Mouse (Mus musculus) spleen, postnatal 36 days (tissue): ENCODE results near the gene Taf5l.
"Not testable (repeated sequence)": the region's sequence is repeated elsewhere in the genome, so short reads cannot be mapped to it uniquely, and the experiment has no call there.

Experiments used
- DNase-seq, 2 experiments: peaks; one replicate each; pipeline ENCODE4 v3.0.0; 2022; ENCODE audit warnings: low spot score in 2 of 2, mixed read lengths in 1 of 2

Taf5l gene

DNA sequence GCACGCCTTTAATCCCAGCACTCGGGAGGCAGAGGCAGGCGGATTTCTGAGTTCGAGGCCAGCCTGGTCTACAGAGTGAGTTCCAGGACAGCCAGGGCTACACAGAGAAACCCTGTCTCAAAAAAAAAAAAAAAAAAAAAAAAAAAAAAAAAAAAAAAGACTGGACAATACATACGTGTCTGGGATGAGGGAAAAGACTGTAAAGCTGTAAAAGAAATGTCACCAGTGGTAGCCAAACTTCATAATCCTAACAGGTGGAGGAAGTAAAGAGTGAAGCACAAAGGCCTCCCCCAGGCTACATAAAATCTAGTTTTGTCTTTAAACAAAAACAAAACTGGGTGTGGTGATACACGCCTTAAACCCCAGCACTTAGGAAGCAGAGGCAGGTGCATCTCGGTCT is 6.9 kb downstream of the Taf5l start:
- not testable (repeated sequence) for DNase-seq

- no peak for DNase-seq
These were observed 9.1 kb downstream of the Taf5l start for GRCm38 (mm10) chr8:124011989-124012586.

DNA sequence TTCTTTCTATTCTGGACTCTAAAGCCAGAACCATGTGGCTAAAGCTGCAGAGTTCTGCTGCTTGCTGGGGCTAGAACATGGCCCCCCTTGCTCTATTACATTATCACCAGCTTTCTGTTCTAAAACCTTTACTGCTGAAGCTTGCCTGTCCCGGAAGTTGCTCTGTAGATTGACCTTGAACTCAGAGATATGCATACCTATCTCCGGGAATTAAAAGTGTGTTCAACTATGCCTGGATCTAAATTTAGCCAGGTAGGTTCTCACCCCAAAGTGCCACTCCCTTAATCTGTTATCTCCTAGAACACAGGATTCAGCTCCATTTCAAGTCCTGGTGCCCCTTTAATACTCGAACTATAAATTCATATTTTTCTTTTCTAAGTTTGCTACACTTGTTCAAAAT is 9.6 kb downstream of the Taf5l start:
- no peak for DNase-seq

GRCm38 (mm10) chr8:124007829-124008228 is 13.4 kb downstream of the Taf5l start:
- no peak for DNase-seq

DNA sequence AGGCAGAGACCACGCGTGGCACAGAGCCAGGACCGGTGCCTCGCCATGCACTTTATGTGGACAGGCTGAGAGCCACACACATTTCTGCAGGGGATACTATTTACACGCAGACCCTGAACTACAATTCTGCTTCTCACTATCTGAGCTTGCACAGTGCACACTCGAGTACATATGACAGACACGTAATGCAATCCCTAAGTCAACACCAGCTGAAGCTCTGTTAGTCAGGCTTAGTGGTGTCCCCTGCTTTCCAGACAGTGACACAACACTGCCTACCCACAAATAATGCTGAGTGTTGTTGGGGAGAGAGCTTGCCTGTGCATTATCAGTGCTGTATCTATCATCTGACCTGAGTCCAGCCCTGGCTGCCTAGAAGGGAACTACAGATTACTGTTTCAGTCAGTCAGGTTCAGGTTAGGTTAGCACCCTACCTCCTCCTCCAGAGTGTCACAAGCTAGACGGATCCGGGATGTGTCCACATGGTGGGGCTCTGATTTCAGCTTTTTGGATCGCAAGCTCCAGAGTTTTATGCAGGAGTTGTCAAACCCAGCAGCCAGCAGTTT is 18.6 kb downstream of the Taf5l start:
- DNase-seq = no peak

DNA sequence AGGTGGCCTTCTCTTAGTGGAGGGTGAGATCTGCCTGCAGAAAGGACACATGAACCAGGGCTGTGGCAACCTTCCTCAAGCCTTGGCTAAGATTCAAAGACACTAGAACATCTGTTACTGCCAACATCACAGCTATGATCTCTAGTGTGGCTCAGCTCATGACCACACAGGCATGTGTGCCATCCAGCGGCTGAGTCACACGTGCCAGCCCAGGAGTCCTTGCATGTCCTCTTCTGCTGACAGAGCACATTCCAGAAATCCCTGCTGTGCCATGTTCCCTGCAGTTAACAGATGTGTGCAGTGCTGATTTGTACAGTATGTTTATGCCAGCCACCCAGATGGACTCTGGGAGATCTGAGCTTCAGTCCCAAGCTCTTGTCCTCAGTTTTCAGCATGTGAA is 21.6 kb downstream of the Taf5l start:
- DNase-seq = no peak

DNA sequence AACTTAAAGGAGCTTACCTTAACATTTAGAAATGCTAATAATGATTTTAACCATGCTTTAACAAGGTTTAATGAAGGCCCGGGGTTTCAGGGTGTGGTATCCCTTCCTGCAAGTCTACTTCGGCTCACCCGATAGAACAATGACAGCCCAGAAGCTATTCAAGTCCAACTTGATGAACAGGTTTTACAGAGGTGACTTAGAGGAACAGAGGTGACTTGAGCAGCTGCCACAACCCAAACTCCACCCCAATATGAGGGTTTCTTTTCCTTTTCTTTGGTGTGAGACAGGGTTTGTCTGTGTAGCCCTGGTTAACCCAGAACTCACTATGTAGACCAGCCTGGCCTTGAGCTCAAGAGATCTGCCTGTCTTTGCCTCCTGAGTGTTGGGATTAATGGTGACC is 27.2 kb downstream of the Taf5l start:
- DNase-seq = no peak

- DNase-seq = no peak
These were observed 27.6 kb downstream of the Taf5l start for GRCm38 (mm10) chr8:123993597-123993996.

DNA sequence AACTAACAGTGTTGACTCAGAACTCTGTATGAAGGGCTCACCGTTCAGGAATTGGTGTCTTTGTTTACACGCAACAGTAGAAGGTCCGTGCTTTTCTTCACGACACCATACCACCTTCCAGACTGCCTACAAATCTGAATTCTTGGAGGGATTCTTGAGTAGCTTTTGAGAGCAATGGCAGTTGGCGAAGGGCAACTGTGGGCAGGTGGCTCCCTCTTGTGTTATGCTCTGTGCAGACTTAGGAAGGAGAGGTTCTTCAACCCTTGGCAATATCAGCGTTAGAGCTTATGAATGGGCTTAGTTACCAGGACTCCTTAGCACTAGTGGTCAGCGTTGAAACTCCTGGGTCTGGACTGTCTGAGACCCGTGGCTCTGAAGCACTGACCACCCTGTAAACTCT is 28.6 kb downstream of the Taf5l start:
- DNase-seq = peak in 1 of 2 experiments; percentile 5

DNA sequence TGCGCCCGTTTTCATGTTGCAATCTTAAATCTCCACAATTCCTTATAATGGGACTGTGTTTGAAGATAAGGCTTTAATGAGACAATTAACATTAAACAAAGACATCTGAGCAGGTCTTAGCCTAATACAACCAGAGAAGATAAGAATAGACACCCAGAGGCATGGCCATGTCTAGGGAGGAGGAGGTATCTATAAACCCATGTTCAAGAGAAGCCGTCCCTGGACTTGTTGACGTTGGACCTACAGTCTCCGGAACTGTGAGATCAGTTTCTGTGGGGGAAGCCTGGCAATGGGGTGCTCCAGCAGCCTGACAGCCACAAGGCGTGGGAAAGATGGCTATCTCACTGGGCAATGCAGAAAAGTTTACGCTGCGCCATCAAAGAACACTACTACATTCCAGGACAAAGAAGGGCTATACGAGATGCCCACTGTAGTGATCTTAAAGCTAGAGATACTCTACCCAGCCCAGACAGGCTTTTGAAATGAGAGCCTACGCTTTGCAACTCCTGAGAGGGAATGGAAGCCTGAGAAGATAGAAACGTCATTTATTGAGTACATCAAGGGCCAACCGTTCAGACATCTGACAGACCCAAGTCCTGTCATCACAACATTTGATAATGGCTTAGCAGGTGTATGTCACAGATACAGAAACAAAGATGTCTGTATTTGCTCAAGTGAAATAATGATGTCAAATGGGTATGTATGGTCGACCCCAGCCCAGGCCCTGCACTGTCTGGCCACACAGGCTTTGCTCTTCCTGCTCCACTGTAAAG is 30.7 kb downstream of the Taf5l start:
- DNase-seq = no peak

DNA sequence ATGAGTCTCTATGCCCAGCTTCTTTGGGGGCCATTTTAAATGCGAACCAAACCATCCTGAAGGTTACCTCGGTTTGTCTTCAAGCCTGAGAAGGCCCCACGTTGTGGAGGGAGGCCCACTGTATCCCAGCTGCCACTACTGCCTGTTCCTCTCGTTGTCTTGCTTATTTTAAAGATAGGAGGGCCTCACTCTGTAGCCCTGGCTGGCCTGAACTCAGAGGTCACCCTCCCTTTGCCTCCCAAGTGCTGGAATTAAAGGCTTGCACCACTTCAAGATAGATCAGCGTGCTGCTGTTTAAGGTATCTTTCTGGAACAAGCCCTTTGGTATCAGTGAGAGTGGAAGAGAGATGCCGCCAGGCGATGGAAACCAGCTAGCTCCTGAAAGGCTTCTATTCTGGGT is 32.1 kb downstream of the Taf5l start:
- DNase-seq = peak in 1 of 2 experiments; percentile 3

- DNase-seq = peak; percentile 55 to 80
These were observed 32.6 kb downstream of the Taf5l start for GRCm38 (mm10) chr8:123988605-123989038.

DNA sequence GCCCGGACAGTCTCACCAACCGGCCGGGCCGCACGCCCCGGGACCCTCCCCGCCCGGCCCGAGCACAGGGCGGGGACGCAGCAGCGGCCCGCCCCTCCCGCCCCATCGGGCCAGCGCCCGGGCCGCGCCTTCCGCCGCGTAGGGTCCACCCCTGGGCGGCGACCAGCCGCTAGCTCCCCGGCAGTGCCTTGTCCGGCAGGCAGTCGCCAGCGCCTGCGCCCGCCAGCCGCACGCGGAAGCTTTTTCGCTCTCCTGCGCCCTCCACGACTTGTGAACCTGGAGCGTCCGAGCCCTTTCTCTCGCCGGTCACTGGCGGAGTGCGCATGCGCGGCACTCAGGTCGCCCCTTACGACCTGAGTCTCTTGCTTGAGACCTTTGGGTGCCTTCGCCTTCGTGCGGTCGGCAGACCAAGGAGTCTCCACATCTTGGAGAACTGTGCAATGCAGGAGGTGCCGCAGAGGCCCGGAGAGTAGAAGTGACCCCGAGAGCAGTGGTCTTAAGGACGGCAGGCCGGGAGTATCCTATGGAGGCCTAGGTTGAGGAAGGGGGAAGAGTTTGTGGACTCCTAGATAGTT is 38.3 kb downstream of the Taf5l start, which contains the start of gene Abcb10:
Gene Abcb10 (minus strand): TSS at position 297 of the 575 bp plus-strand sequence.
- peak; percentile 87 for DNase-seq

GRCm38 (mm10) chr8:123982291-123982793 is 38.9 kb downstream of the Taf5l start:
- peak; percentile 8 to 22 for DNase-seq

DNA sequence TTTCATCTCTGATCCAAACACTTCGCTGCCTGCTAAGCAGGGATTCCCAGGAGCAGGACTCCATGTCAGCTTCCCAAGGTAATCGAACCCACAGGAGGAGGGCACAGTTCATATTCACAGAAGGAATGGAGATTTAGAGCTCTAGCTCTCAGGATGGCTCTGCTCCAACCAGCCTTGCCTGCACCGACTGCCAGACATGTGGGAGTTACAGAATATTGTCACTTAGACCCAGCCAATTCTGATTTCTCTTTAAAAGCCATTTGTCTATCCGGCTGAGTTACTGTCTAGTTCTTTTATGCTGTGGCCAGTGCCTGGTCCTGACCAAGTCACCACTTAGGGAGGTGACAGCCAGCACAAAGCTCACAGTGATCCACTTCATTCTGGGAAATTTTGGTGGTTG is 39.5 kb downstream of the Taf5l start:
- DNase-seq = no peak

GRCm38 (mm10) chr8:123980239-123980638 is 41.0 kb downstream of the Taf5l start:
- no peak for DNase-seq

DNA sequence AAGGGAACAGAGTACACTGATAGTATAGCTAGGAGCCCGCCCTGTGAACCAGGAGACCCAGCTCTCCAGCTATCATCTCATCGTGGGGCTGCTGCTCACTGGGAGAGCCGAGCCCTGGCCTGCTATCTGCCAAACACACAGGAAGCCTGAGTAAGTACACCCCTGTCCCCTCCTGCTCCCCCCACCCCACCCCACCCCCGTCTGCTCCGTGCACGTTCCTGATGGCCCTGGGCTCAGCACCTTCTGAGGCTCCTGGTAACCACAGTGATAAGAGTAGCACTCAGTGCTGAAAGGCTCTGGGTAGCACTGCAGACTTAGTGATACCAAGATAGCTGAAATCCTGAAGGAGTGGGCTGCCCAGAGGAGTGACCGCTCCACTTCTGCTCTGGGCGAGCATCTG is 42.3 kb downstream of the Taf5l start:
- DNase-seq = peak; percentile 54 to 67

- no peak for DNase-seq
These were observed 42.9 kb downstream of the Taf5l start for GRCm38 (mm10) chr8:123978166-123978838.

GRCm38 (mm10) chr8:123977499-123977898 is 43.7 kb downstream of the Taf5l start:
- DNase-seq = no peak

GRCm38 (mm10) chr8:123973495-123973894 is 47.7 kb downstream of the Taf5l start:
- no peak for DNase-seq

DNA sequence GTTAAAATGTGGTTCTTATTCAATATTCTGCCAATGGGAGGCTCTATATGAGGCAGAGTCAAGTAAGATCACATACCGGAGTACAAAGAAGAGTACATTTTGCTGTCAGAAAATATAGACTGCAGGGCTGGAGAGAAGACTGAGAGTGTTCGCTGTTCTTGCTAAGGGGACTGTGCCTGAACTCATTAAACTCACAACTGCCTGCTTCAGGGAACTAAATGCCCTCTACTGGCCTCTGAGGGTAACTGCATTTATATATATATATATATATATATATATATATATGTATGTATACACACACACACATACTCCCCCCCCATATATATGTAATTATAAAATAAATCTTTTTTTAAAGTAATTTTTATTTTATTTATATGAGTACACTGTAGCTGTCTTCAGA is 54.3 kb downstream of the Taf5l start:
- no peak for DNase-seq

GRCm38 (mm10) chr8:123961371-123961770 is 59.8 kb downstream of the Taf5l start:
- DNase-seq = no peak
